Mouse (Mus musculus) ES-Bruce4 (cell line): Measurements from ENCODE around the gene Tbc1d2b. TPM values are rescaled to one million over a fixed set of nuclear protein-coding genes. Genes with fewer than 3 reads are reported as not detected.

Experiments
- H3K27ac ChIP-seq: 2 replicates; pipeline ENCODE4 v1.5.1; 2012; ENCODE audit warnings: low read length, inconsistent platforms; ENCODE audit not compliant: insufficient read depth
- H3K27me3 ChIP-seq: 2 replicates; pipeline ENCODE4 v1.6.1; 2012; ENCODE audit warnings: mild to moderate bottlenecking, low read length, inconsistent platforms; ENCODE audit not compliant: control insufficient read depth, poor library complexity, insufficient read depth, severe bottlenecking
- H3K36me3 ChIP-seq: 2 replicates; pipeline ENCODE4 v1.6.1; 2012; ENCODE audit warnings: inconsistent platforms, mild to moderate bottlenecking, low read length, moderate library complexity; ENCODE audit not compliant: control insufficient read depth, poor library complexity, insufficient read depth, severe bottlenecking
- H3K4me1 ChIP-seq: one replicate; pipeline ENCODE4 v1.8.1; 2011; ENCODE audit warnings: low read length; ENCODE audit not compliant: control insufficient read depth, insufficient read depth
- H3K4me3 ChIP-seq: 2 replicates; pipeline ENCODE4 v1.5.1; 2011; ENCODE audit warnings: low read depth, mild to moderate bottlenecking, low read length
- H3K9ac ChIP-seq: 2 replicates; pipeline ENCODE4 v1.6.1; 2012; ENCODE audit warnings: low read depth, mild to moderate bottlenecking, inconsistent platforms; ENCODE audit not compliant: poor library complexity, severe bottlenecking
- H3K9me3 ChIP-seq: replicated peaks from 2 replicates; pipeline ENCODE4 v1.6.1; 2012; ENCODE audit warnings: mild to moderate bottlenecking, low read length, inconsistent platforms; ENCODE audit not compliant: control insufficient read depth, poor library complexity, insufficient read depth, severe bottlenecking
- CTCF ChIP-seq: IDR thresholded peaks from one replicate; pipeline ENCODE4 v1.8.1; 2011; ENCODE audit warnings: low read depth, low read length
- EP300 ChIP-seq: IDR thresholded peaks from 2 replicates; pipeline ENCODE4 v1.6.1; 2011; ENCODE audit warnings: low read depth, low read length; ENCODE audit not compliant: insufficient read depth
- POLR2A ChIP-seq: IDR thresholded peaks from one replicate; pipeline ENCODE4 v1.8.1; 2011; ENCODE audit warnings: low read length; ENCODE audit not compliant: insufficient read depth
- polyA plus RNA-seq: library from polyadenylated mRNA; stranded (reverse); fragments of >200 nt; gene quantifications from 2 replicates; pipeline ENCODE4 v1.2.4, GENCODE M21; 2011; ENCODE audit warnings: low read depth; ENCODE audit not compliant: missing spikeins, insufficient read depth, insufficient read length

Gene Tbc1d2b
- polyA plus RNA-seq, 1 experiment: 8.5 TPM

DNA sequence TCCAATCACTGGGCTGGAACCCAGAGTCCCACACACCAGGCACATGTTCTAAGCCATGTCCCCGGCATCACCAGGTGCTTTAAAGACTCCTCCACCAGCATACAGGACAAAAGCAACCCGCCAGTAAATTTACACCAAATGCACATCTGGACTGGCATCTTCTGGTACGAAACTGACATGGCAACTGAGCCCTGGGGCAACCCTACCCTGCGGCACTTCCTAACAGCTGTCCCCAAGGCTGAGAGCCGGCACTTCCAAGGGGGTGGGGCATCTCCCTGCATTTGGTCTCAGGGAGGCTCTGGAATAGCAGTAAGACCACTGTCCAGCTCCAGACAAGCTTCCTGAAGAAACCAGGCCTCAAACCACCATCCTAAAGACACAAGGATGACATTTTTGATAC lies 67.4 kb downstream of the Tbc1d2b start:
- Histone ChIP-seq H3K4me1 (no peaks in the 10 kb centered on the region), H3K4me3 (no peak overlapping the region), H3K36me3 (no peaks in the 10 kb centered on the region), H3K27me3 (no peaks in the 10 kb centered on the region), H3K27ac (no peak overlapping the region), H3K9me3 (no peaks in the 10 kb centered on the region), H3K9ac (no peak overlapping the region)
- TF ChIP-seq CTCF: no peak
- TF ChIP-seq POLR2A: no peak
- TF ChIP-seq EP300: no peak

DNA sequence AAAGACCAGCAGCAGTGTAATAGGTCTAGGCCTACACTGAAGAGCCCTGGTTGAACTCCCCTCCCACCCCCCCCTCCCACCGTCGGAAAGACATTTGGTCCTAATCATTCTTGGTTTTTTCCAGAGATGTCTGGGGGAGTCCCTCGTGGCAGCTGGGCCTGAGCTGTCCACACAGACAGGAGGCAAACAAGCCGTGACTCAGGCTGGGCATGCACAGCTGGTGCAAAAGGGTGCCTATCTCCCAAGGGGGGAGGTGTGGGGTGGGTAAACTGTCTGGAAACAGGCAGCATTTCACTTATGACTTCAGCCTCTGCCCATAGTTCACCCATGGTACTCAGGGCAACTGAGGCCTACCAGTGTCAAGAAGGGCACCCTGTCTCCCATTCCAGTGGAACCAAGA lies 69.1 kb downstream of the Tbc1d2b start:
- H3K27me3 ChIP-seq: no peaks in the 10 kb centered on the region
- H3K9me3 ChIP-seq: no peaks in the 10 kb centered on the region
- no peaks in the 10 kb centered on the region for H3K36me3 ChIP-seq
- no peak overlapping the region for H3K9ac ChIP-seq
- TF ChIP-seq CTCF (no peak), POLR2A (no peak), EP300 (no peak)
- H3K27ac ChIP-seq: no peak overlapping the region
- no peaks in the 10 kb centered on the region for H3K4me1 ChIP-seq
- H3K4me3 ChIP-seq: no peak overlapping the region

DNA sequence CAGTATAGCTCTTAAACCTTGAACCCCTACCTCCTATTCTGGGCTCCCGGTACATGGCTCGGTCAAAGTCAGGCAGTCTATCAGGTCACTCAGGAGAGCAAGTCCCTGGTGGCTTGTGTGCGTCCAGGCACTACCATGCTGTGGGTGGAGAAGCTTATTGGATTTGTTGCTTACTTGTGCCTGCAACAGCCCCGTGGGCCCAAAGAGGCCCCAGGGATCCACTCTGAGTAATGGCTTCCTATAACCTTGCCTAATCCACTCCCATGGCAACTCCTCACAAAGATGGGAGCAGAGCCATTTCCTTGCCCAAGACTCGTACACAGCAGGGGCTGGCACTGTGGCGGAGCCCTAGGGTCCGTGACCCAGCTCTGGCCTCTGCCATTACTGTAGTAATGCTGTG lies 69.5 kb downstream of the Tbc1d2b start:
- Histone ChIP-seq H3K4me1 (no peaks in the 10 kb centered on the region), H3K9me3 (no peaks in the 10 kb centered on the region), H3K27me3 (no peaks in the 10 kb centered on the region), H3K4me3 (no peak overlapping the region), H3K27ac (no peak overlapping the region), H3K9ac (no peak overlapping the region), H3K36me3 (no peaks in the 10 kb centered on the region)
- no peak for TF ChIP-seq POLR2A

DNA sequence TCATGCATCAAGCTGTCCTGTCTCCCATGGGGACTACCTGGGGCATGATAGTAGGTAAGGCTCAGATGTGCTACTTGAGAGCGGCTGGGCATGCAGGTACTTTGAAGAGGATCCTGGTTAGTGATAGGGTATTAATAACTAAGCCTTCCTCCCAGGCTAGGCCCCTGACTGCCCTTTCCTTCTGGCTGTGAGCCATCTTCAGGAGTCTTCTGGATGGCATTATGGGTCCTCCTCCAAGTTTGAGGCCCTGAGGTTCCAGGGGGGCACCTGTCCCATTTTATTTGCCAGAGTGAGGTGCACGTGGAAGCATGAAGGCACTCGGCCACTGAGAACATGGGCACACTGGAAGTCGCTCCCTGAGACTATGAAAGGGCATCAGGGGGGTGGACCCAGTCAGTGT lies 70.1 kb downstream of the Tbc1d2b start:
- H3K9ac ChIP-seq: no peak overlapping the region
- H3K4me3 ChIP-seq: no peak overlapping the region
- H3K27ac ChIP-seq: no peak overlapping the region
- H3K9me3 ChIP-seq: no peaks in the 10 kb centered on the region
- no peaks in the 10 kb centered on the region for H3K27me3 ChIP-seq
- H3K36me3 ChIP-seq: no peaks in the 10 kb centered on the region
- no peaks in the 10 kb centered on the region for H3K4me1 ChIP-seq
- TF ChIP-seq POLR2A: no peak
- no peak for TF ChIP-seq EP300
- TF ChIP-seq CTCF: no peak

DNA sequence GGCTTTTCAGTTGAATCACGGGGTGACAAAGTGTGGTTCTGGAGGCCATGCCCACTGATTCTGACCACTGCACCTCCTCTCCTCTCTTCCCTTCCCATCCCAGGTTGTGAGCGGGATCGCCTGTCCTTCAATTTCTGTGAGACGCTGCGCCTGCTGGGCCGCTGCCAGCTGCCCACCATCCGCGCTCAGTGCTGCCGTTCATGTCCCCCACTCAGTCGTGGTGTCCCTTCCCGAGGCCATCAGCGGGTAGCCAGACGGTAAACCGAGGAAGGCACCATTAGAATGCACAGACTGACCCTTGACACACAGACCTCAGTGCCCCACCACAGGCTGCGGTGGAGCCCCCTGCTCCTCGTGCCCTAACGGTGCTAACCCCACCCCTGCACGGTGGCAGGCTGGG lies 71.0 kb downstream of the Tbc1d2b start:
- H3K9ac ChIP-seq: no peak overlapping the region
- H3K4me3 ChIP-seq: no peak overlapping the region
- H3K36me3 ChIP-seq: no peaks in the 10 kb centered on the region
- H3K4me1 ChIP-seq: no peaks in the 10 kb centered on the region
- TF ChIP-seq CTCF: no peak
- TF ChIP-seq POLR2A: no peak
- TF ChIP-seq EP300: no peak
- no peaks in the 10 kb centered on the region for H3K9me3 ChIP-seq
- no peaks in the 10 kb centered on the region for H3K27me3 ChIP-seq
- no peak overlapping the region for H3K27ac ChIP-seq

DNA sequence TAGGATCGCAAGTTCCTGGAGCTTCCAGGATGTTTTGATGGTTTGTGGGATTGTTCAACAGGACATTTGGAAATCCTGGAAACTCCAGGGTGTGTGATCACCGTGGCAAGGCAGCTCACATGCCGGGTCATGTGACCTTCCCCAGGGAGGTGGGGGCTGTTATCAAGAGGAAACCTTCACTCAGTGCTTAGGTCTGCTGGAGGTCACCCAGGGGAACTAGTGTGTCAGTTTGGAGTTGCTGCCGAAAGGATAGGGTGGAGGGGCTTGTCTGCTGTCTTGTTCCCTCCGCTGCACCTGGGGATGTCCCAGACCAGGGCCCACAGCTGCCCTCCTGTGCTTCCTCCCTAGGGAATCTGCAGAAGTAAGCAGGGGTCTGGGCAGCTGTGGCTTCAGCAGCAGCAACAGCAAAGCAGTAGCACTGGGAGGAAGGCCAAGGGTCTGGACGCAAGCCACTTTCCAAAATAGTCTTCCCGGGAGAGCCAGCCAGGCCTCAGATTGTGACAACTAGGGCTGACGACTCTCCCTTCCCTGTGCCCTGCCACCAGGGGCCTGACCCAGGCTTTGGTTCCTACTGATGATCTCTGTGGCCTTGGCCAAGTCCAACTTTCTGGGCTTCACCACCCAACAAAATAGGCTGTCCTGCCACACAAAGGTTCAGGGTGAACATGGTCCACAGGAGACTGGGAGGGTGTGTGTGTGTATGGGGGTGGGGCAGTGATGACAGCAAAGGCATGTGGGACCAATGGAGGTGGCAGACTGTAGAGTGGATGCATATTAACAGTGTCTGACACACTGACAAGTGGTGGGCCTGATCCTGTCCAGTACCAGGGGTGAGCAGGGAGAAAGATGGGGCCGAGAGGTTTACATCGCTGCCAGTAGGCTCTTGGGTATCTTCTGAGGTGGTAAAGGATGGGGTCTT lies 71.8 kb downstream of the Tbc1d2b start:
- no peak overlapping the region for H3K27ac ChIP-seq
- H3K4me3 ChIP-seq: no peak overlapping the region
- H3K9me3 ChIP-seq: no peaks in the 10 kb centered on the region
- H3K4me1 ChIP-seq: no peaks in the 10 kb centered on the region
- no peak for TF ChIP-seq POLR2A
- no peak for TF ChIP-seq EP300
- no peak for TF ChIP-seq CTCF
- H3K9ac ChIP-seq: no peak overlapping the region
- H3K36me3 ChIP-seq: no peaks in the 10 kb centered on the region
- no peaks in the 10 kb centered on the region for H3K27me3 ChIP-seq
